16 mouse cellular contexts compared by ENCODE assay signal in the genomic region with DNA sequence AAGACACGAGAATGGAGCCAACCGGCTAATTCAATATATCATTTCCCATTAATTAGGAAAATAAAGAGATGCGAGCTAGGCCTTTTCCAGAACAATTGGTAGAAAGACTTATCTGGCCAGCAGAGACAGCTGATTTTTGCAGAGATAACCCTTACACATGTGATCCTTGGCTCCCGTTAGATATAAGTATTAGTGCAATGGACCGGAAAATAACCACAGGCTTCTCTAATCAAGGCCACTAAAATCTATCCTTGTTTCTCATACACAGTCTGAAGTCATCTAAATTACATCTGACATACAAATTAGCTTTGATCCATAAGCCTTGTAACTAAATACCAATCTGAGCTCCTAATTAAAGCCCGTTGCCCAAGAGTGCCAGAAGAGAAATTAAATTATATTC.
"Had no signal": no experiment of that assay in that cellular context is flagged by ENCODE, and none has a peak within 500 bp of the region (broad histone marks: within the 10 kb centered on the region; RNA-seq: fewer than 3 reads in every experiment).

No protein-coding gene starts in this region.

- H3K4me1 ChIP-seq: lung, embryonic 15.5 days; megakaryocyte, embryonic 14.5 days; midbrain, embryonic 12.5 days had no signal

- H3K27me3 ChIP-seq: limb, embryonic 12.5 days; liver, embryonic 13.5 days; lung, embryonic 15.5 days; megakaryocyte, embryonic 14.5 days; midbrain, embryonic 12.5 days; neural tube, embryonic 13.5 days had no signal

- H3K36me3 ChIP-seq: limb, embryonic 12.5 days; liver, embryonic 13.5 days; lung, embryonic 15.5 days; midbrain, embryonic 12.5 days; neural tube, embryonic 13.5 days had no signal

- DNase-seq: kidney, adult 9 months; kidney, postnatal 36 days; layer of hippocampus, adult 9-11 months; layer of hippocampus, postnatal 36 days; liver; liver, embryonic 13.5 days; liver, postnatal 0 days; lung, postnatal 14 days; thymus, adult 18-20 months; thymus, postnatal 14 days had no signal

- H3K4me2 ChIP-seq: limb, embryonic 12.5 days; liver, embryonic 13.5 days; lung, embryonic 15.5 days; midbrain, embryonic 12.5 days; neural tube, embryonic 13.5 days had no signal

- H3K9me3 ChIP-seq: limb, embryonic 12.5 days; liver, embryonic 13.5 days; lung, embryonic 15.5 days; megakaryocyte, embryonic 14.5 days; midbrain, embryonic 12.5 days; neural tube, embryonic 13.5 days had no signal

- H3K27ac ChIP-seq: kidney, postnatal 0 days; limb, embryonic 12.5 days; liver, embryonic 13.5 days; lung, embryonic 15.5 days; midbrain, embryonic 12.5 days; neural tube, embryonic 13.5 days had no signal

- H3K9ac ChIP-seq: limb, embryonic 12.5 days; liver, embryonic 13.5 days; liver, postnatal 0 days; lung, embryonic 15.5 days; midbrain, embryonic 12.5 days; neural tube, embryonic 13.5 days had no signal

- ATAC-seq: liver, postnatal 0 days had no signal

- H3K4me3 ChIP-seq: limb, embryonic 12.5 days; liver, embryonic 13.5 days; lung, embryonic 15.5 days; megakaryocyte, embryonic 14.5 days; midbrain, embryonic 12.5 days; neural tube, embryonic 13.5 days had no signal
